Mouse (Mus musculus): ENCODE measurements at regions not wholly inside any gene's neighbourhood (a gene's known extent, or its start where the extent isn't known, plus 50 kb on each side); places are given as distances from the start of the nearest gene placed in this dataset.

DNA sequence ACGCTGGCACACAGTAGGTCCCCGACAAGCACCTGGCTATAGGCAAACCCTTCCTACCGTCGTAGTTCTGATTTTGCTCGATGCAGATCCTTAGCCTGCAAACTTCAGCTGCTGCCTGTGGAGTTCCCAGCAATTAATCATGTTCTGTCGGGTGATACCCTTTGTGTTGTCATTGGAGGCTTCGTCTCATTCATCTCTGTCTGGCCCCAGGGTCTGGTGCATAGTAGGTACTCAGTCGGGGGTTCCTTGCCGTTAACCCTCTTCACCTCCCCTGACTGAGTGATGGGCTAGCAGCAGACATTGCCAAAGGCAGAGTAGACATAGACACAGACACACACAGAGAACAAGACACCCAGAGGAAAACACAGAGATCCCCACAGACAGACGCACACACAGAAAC lies 93.6 kb upstream of the Csf3r start:
- in situ Hi-C loops (cut with MboI; ENCODE audit: unreplicated experiment in 2 of 2) = no loop called here

DNA sequence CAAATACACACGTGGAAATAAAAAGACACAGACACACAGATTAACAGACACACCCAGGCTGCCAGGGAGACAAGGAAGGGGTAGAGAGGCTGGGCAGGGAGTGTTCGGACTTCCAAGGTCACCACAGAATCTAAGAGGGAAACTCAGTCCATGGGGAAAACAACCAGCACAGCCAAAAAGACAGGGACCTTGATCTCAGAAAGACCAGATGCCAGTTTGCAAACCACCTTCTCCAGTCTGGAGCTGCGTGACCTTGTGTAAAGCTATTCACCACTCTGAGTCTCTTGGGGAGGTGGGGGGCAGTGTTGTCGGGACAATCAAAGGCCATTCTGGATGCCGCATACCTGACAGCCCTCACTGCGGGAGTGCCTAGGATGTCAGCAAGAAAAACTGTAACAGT lies 93.0 kb upstream of the Csf3r start:
- in situ Hi-C loops (cut with MboI; ENCODE audit: unreplicated experiment in 2 of 2) = no loop called here

DNA sequence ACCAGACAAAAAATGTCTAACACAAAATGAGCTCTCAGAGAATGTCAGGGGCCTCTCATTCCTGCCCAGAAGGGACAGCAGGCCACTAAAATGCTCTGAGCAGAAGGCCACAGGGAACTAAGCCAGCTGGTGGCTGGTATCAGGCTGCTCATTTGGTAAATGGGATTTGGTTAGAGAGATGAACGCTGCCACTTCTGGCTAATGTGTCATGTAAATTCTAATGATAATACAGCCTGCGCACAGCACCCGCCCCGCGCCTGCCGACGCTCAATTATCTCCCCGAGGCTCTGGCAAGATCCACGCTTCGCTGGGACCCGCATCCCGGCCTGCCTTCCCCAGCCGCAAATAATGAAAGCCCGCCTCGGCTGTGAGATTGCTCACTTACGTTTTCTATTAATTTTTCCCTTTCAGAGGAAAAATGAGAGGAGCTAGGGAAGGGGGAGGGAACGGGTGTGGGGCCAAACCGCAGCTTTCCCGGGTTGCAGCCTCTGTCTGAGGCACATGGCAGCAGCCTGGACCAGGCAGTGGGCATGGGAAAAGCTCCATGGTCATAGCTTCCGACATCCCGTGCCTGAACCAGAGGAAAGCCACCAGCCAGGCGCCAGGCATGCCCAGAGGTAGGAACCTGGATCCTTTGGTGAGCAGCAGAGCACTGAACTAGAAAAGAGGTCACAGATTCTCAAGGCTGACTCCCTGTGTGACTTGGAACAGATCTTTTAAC lies 92.2 kb upstream of the Csf3r start:
- in situ Hi-C loops (cut with MboI; ENCODE audit: unreplicated experiment in 2 of 2) = no loop called here

DNA sequence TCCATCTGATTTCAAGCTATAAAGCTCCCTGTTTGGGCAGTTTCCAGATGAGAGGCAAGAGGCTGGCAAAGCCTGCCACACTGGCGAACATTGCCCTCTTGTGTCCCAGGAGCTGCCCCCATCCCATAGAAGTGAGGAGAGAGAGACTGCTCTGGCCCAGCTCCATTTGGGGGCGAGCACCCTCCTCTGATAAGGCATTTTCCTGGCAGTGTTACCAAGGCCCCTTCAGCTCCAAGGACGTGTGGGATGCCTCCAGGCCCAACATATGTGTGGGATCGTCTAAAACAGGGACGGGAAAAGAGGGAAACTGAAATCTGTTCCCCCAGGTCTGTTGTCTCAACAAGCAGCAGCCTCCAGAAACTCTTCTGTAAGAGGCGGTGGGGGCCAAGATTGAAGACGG lies 88.0 kb upstream of the Csf3r start:
- in situ Hi-C loops (cut with MboI; ENCODE audit: unreplicated experiment in 2 of 2) = no loop called here

DNA sequence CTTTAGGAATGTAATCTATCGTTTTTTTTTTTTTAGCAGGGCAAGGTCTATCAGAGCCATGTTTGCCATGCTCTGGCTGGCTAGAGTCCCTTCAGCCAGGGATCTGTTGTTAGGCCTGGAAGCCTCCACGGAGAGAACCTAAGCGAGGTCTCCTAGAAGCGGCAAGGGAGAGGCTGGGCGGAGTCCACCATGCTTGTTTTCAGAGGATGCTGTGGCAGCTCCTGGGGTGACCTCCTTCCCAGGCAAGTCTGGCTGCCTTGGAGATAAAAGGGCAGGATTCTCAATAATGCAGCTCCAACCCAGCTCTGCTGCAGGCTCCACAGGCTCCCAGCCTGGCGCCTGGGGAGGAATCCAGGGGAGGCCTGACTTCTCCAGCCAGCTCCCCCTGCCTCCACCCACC lies 86.2 kb upstream of the Csf3r start:
- in situ Hi-C loops (cut with MboI; ENCODE audit: unreplicated experiment in 2 of 2) = no loop called here

DNA sequence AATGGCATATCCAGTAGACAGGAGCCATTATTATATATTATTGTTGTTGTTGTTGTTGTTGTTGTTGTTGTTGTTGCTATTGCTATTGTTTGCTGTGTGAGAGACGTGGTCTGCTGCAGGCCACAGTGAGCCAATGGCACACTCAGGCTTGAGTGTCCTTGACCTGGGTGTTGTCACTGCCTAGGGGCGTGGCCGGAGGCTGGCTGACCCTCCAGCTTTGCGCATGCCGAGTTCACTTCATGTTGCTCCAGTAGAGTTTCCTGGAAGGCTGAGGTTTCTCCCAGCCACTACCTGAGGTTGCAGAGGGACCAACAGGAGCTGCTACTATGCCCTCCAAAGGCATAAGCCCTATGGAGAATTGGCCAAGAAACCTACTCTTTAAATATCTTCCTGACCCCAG lies 83.1 kb upstream of the Csf3r start:
- in situ Hi-C loops (cut with MboI; ENCODE audit: unreplicated experiment in 2 of 2) = no loop called here

DNA sequence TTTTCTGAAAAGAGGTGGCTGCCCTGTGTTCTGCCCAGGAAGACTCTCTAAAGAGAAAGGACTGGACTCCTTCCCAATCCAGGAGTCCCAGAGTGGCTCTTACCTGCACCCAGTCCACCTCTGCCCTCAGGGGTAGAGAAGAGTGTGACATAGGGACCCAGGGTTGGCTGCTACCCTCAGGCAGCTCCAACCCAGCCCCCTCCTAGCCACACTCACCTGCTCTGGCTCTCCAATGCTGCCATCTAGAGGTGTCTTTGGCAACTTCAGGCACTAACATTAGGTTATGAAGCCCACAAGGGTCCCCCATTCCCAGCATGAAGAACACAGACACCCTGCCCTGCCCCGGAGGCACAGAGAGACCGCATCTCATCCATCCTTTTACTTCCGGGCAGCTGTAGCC lies 82.4 kb upstream of the Csf3r start:
- in situ Hi-C loops (cut with MboI; ENCODE audit: unreplicated experiment in 2 of 2) = no loop called here

DNA sequence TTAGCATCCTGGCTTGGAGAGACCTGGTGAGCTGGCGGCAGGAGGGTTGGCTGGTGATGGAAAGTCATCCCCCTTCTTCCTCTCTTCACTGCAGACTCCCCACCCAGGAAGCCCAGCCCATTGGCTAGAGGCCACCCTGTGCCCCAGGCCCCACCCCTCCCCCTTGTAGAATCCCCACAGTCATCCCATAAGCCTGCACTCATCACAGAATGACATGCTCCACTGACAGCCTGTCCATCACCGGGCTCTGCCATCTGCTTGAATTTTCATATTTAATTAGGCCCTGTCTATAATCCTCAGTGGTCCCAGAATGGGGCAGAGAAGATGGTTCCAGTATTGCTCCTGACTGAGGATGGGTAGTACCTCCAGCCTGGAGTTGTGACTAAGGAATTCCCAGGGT lies 79.3 kb upstream of the Csf3r start:
- in situ Hi-C loops (cut with MboI; ENCODE audit: unreplicated experiment in 2 of 2) = no loop called here

DNA sequence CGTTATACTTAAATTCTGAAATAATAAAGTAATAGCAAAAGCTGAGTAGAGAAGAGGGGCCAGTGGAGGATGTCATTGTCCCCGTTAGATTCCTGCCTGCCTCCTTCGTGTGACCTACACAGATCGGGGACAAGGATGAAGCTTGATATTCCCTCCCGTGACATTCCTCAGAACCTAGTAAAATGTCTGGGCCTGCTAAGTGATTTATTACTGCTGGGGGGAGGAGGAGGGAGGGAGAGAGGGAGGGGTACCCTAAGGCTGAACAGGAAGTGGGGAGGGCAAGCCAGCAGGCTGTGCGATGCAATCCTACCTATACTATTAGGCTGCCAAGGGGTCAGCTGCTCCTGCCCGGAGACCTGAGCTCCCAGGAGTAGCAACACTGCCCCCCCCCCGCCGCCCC lies 64.9 kb upstream of the Csf3r start:
- in situ Hi-C loops (cut with MboI; ENCODE audit: unreplicated experiment in 2 of 2) = loop anchor here (25.0 kb wide), 2 partner anchors 997 to 1997 kb away; no protein-coding TSS in a partner anchor

DNA sequence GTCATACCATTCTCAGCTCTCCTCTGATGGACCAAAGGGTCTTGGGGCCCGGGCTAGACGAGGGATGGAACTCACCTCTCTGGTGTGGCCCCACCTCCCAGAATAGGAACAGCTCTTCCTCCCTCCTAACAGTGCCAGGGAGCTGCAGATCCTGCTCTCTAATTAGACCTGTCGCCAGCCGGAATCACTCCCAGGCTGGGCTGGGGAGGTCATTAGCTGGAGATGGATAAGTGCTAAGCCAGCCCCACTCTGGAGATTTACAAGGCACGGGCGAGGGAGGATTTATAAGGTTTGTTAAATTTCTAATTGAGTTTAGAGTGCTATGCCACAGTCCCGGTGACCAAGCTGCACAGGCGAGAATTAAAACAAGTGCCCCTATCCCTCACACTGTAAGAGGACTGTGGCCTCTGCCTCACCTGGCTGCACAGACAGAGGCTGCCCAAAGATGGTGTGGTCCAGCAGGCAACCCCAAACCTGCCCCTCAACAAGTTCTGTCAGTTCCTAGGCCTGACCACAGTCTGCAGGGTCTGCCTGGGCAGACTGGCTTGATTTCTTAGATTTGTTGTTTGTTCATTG lies 63.6 kb upstream of the Csf3r start:
- in situ Hi-C loops (cut with MboI; ENCODE audit: unreplicated experiment in 2 of 2) = loop anchor here (5.0 to 25.0 kb wide), 5 partner anchors 798 to 1998 kb away; no protein-coding TSS in a partner anchor

DNA sequence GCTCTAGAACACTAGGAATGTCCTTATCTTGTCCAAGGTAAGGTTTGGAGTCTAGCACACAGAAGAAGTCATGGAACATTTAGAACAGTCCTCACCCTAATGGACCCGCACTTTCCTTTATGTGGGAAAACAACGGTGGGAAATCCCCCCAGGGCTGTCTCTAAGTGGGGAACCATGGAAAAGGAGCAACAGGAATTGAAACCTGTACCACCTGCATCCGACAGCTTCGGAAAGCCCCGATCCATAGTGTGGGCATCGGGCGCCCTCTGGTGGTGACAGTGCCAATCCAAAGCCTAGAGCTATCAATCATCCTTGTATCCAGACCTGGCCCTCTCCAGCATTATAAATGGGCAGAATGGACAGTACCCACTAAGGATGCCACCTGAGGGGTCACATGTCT lies 61.7 kb upstream of the Csf3r start:
- in situ Hi-C loops (cut with MboI; ENCODE audit: unreplicated experiment in 2 of 2) = loop anchor here (5.0 to 25.0 kb wide), 5 partner anchors 800 to 2000 kb away; no protein-coding TSS in a partner anchor

All from v-Abl transformed pro-B cells (cell line).